Mouse (Mus musculus) forebrain, embryonic 11.5 days (tissue): ENCODE data around the gene Cdh18. TPM values are rescaled to one million over a fixed set of nuclear protein-coding genes. Genes with fewer than 3 reads are reported as not detected.
"Not testable (repeated sequence)": the region's sequence is repeated elsewhere in the genome, so short reads cannot be mapped to it uniquely, and the experiment has no call there.

Experiments used
- ATAC-seq: fragments of 200-750 bp; cut with Nextera tagmentation; replicated peaks from 2 replicates; pipeline ENCODE4 v1.8.0; 2017; ENCODE audit warnings: moderate TSS enrichment; ENCODE audit not compliant: low FRiP score
- DNase-seq: peaks from one replicate; pipeline ENCODE4 v3.0.0-alpha.2; 2017; ENCODE audit warnings: low spot score
- H3K27ac ChIP-seq: fragments of 300-500 bp; sonication (generic); 2 replicates; pipeline ENCODE4 v1.5.1; 2014; ENCODE audit warnings: low read depth, low read length
- H3K27me3 ChIP-seq: fragments of 300-500 bp; sonication (generic); 2 replicates; pipeline ENCODE4 v1.6.1; 2014; ENCODE audit warnings: mild to moderate bottlenecking, low read length, mixed read lengths; ENCODE audit not compliant: control insufficient read depth, insufficient read depth
- H3K36me3 ChIP-seq: fragments of 300-500 bp; sonication (generic); 2 replicates; pipeline ENCODE4 v1.6.1; 2014; ENCODE audit warnings: mild to moderate bottlenecking, low read length, moderate library complexity, mixed read lengths; ENCODE audit not compliant: control insufficient read depth, insufficient read depth
- H3K4me1 ChIP-seq: fragments of 300-500 bp; sonication (generic); replicated peaks from 2 replicates; pipeline ENCODE4 v1.6.1; 2014; ENCODE audit warnings: low read length, mixed read lengths; ENCODE audit not compliant: control insufficient read depth, insufficient read depth
- H3K4me2 ChIP-seq: fragments of 300-500 bp; sonication (generic); 2 replicates; pipeline ENCODE4 v1.6.1; 2014; ENCODE audit warnings: low read depth, mild to moderate bottlenecking, low read length, moderate library complexity, mixed read lengths; ENCODE audit not compliant: severe bottlenecking
- H3K4me3 ChIP-seq: fragments of 300-500 bp; sonication (generic); 2 replicates; pipeline ENCODE4 v1.5.1; 2014; ENCODE audit warnings: low read depth, low read length
- H3K9ac ChIP-seq: fragments of 300-500 bp; sonication (generic); 2 replicates; pipeline ENCODE4 v1.6.1; 2014; ENCODE audit warnings: low read length
- H3K9me3 ChIP-seq: fragments of 300-500 bp; sonication (generic); 2 replicates; pipeline ENCODE4 v1.6.1; 2016; ENCODE audit warnings: low read length, mixed read lengths; ENCODE audit not compliant: control insufficient read depth
- WGBS: fragments of 180-500 bp; shearing (Covaris S2); extraction: QIAGEN DNeasy Blood & Tissue Kit; methylation state at CpG from one replicate; pipeline ENCODE4 v1.1.7; 2014; 5-methylcytosine and 5-hydroxymethylcytosine counted together
- polyA plus RNA-seq: library from polyadenylated mRNA; unstranded; fragments of >200 nt; fragmentation: Nextera tagmentation; extraction: Ambion mirVana; gene quantifications from 2 replicates; pipeline ENCODE4 v1.2.1, GENCODE M21; 2014

Cdh18 gene
- polyA plus RNA-seq, 1 experiment from 2014 or later = 0.11 TPM

- DNase-seq, H3K4me2 ChIP-seq, H3K36me3 ChIP-seq, H3K4me1 ChIP-seq, H3K4me3 ChIP-seq, H3K9ac ChIP-seq, H3K27ac ChIP-seq, H3K27me3 ChIP-seq, ATAC-seq, H3K9me3 ChIP-seq: not testable (repeated sequence)
- WGBS = no CpG with 5 or more reads among the region's 4 CpGs
Observed at GRCm38 (mm10) chr15:23340338-23340737, 791.5 kb downstream of the Cdh18 start.

GRCm38 (mm10) chr15:23351078-23351477 is 802.3 kb downstream of the Cdh18 start:
- WGBS = 88% methylated on average over 2 of the region's 2 CpGs

GRCm38 (mm10) chr15:23366325-23366724 is 817.5 kb downstream of the Cdh18 start:
- no peak overlapping the region for H3K4me3 ChIP-seq

More at GRCm38 (mm10) chr15:23351078-23351477, 802.3 kb downstream of the Cdh18 start:
- H3K4me2 ChIP-seq = no peak overlapping the region
- H3K9me3 ChIP-seq = no peaks in the 10 kb centered on the region
- no peaks in the 10 kb centered on the region for H3K4me1 ChIP-seq
- no peak overlapping the region for H3K9ac ChIP-seq
- DNase-seq (no peak), ATAC-seq (no peak)
- no peaks in the 10 kb centered on the region for H3K27me3 ChIP-seq
- no peaks in the 10 kb centered on the region for H3K36me3 ChIP-seq
- no peak overlapping the region for H3K27ac ChIP-seq
- H3K4me3 ChIP-seq = no peak overlapping the region

GRCm38 (mm10) chr15:23367712-23368111 is 818.9 kb downstream of the Cdh18 start:
- DNase-seq = no peak
- no peak overlapping the region for H3K4me3 ChIP-seq
- WGBS = 72% methylated on average over 1 of the region's 1 CpGs
- no peaks in the 10 kb centered on the region for H3K36me3 ChIP-seq
- no peak overlapping the region for H3K4me2 ChIP-seq
- no peaks in the 10 kb centered on the region for H3K9me3 ChIP-seq
- H3K27me3 ChIP-seq = no peaks in the 10 kb centered on the region
- no peak overlapping the region for H3K27ac ChIP-seq
- no peak overlapping the region for H3K9ac ChIP-seq
- no peaks in the 10 kb centered on the region for H3K4me1 ChIP-seq
- no peak for ATAC-seq

More at GRCm38 (mm10) chr15:23366325-23366724, 817.5 kb downstream of the Cdh18 start:
- Histone ChIP-seq H3K9me3 (no peaks in the 10 kb centered on the region), H3K27ac (no peak overlapping the region), H3K27me3 (no peaks in the 10 kb centered on the region), H3K4me1 (no peaks in the 10 kb centered on the region), H3K36me3 (no peaks in the 10 kb centered on the region), H3K9ac (no peak overlapping the region), H3K4me2 (no peak overlapping the region)
- DNase-seq (no peak), ATAC-seq (no peak)
- 86% methylated on average over 3 of the region's 3 CpGs for WGBS

GRCm38 (mm10) chr15:23378016-23378750 is 829.4 kb downstream of the Cdh18 start:
- no peaks in the 10 kb centered on the region for H3K27me3 ChIP-seq
- 98% methylated on average over 2 of the region's 2 CpGs for WGBS
- H3K4me1 ChIP-seq = no peaks in the 10 kb centered on the region
- H3K4me2 ChIP-seq = no peak overlapping the region
- no peak for DNase-seq
- no peak for ATAC-seq
- no peak overlapping the region for H3K9ac ChIP-seq
- no peaks in the 10 kb centered on the region for H3K9me3 ChIP-seq
- H3K27ac ChIP-seq = no peak overlapping the region
- no peak overlapping the region for H3K4me3 ChIP-seq
- no peaks in the 10 kb centered on the region for H3K36me3 ChIP-seq

- H3K9me3 ChIP-seq = no peaks in the 10 kb centered on the region
- H3K9ac ChIP-seq = no peak overlapping the region
- H3K27me3 ChIP-seq = no peaks in the 10 kb centered on the region
- WGBS = 80% methylated on average over 4 of the region's 4 CpGs
- DNase-seq (no peak), ATAC-seq (no peak)
- no peaks in the 10 kb centered on the region for H3K36me3 ChIP-seq
- H3K4me1 ChIP-seq = no peaks in the 10 kb centered on the region
- H3K4me3 ChIP-seq = no peak overlapping the region
- H3K4me2 ChIP-seq = no peak overlapping the region
- no peak overlapping the region for H3K27ac ChIP-seq
Observed at GRCm38 (mm10) chr15:23385816-23386215, 837.0 kb downstream of the Cdh18 start.

- DNase-seq = no peak
- H3K36me3 ChIP-seq = no peaks in the 10 kb centered on the region
- H3K4me2 ChIP-seq = no peak overlapping the region
- no peak for ATAC-seq
- no peak overlapping the region for H3K9ac ChIP-seq
- no peak overlapping the region for H3K4me3 ChIP-seq
- H3K27me3 ChIP-seq = no peaks in the 10 kb centered on the region
- no peaks in the 10 kb centered on the region for H3K9me3 ChIP-seq
- no peaks in the 10 kb centered on the region for H3K4me1 ChIP-seq
- H3K27ac ChIP-seq = no peak overlapping the region
Observed at GRCm38 (mm10) chr15:23396646-23397045, 847.8 kb downstream of the Cdh18 start.

GRCm38 (mm10) chr15:23403792-23404191 is 855.0 kb downstream of the Cdh18 start:
- H3K27me3 ChIP-seq = no peaks in the 10 kb centered on the region
- no peak overlapping the region for H3K27ac ChIP-seq
- no peak overlapping the region for H3K9ac ChIP-seq
- no peaks in the 10 kb centered on the region for H3K4me1 ChIP-seq
- no peak for ATAC-seq
- H3K4me2 ChIP-seq = no peak overlapping the region
- 90% methylated on average over 2 of the region's 2 CpGs for WGBS
- no peak overlapping the region for H3K4me3 ChIP-seq
- no peaks in the 10 kb centered on the region for H3K9me3 ChIP-seq
- DNase-seq = no peak
- H3K36me3 ChIP-seq = no peaks in the 10 kb centered on the region

- ATAC-seq (no peak), DNase-seq (no peak)
- Histone ChIP-seq H3K27ac (no peak overlapping the region), H3K4me3 (no peak overlapping the region), H3K9ac (no peak overlapping the region), H3K36me3 (no peaks in the 10 kb centered on the region), H3K4me1 (no peaks in the 10 kb centered on the region), H3K9me3 (no peaks in the 10 kb centered on the region), H3K27me3 (no peaks in the 10 kb centered on the region), H3K4me2 (no peak overlapping the region)
- WGBS = 96% methylated on average over 1 of the region's 1 CpGs
Observed at GRCm38 (mm10) chr15:23408256-23408655, 859.4 kb downstream of the Cdh18 start.
